8 mouse cellular contexts compared by ENCODE assay signal in the genomic region with DNA sequence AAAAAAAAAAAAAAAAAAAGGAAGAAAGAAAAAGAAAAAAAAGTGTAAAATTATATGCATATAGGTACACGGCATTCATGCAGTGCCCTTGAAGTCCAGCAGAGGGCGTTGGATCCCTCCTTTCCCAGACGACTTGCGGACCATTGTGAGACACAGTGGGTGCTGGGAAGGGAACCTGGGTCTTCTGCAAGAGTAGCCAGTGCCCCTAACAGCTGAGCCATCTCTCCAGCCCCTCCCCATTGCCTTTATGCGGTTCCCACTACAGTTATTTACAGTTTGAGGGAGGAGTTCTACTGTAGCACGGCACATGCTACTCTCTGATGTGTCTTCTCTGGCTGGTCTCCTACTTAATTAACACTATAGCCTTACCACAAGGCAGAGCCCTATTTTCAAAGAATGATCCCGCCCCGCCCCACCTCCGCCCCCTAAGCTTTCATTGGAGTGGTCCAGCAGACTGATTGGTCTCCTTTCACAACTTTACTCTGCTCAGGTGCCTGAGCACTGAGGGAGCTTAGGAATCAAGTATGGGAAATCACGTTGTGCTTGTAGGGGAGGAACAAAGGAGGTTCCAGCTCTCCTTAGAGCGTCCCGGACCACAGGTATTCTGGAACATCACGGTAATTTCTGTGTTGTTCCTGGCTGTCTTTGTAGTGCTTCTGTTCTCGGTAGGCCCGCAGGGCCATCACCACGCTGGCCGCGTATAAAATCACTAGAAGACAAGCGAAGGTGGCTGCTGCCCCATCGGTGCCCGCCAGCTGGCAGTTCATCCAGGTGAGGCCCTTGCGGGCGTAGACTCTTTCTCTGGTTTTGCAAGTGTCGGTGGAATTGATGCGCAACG. TPM values are rescaled to one million over a fixed set of nuclear protein-coding genes. Genes with fewer than 3 reads are reported as not detected.
DNase-seq lines count a peak whose midpoint lies in the region; ATAC-seq and TF ChIP-seq lines count a peak whose summit lies in the region.

No protein-coding gene starts in this region.

- no peak for TF ChIP-seq POLR2A in lung, adult 2 months (IDR thresholded peaks at IDR 0.05; ENCODE audit: borderline replicate concordance, extremely low read depth, low read depth, low read length)
- TF ChIP-seq POLR2A in olfactory bulb, adult 2 months (IDR thresholded peaks at IDR 0.05; ENCODE audit: insufficient read depth, low read depth, low read length): no peak

- peak overlapping the region; percentile 42 for H3K4me3 ChIP-seq in forebrain, embryonic 12.5 days (replicated peaks)
- H3K4me3 ChIP-seq in kidney, embryonic 16.5 days (ENCODE audit: low read length): peak overlapping the region; percentile 45
- no peak overlapping the region for H3K4me3 ChIP-seq in lung, adult 2 months (replicated peaks; ENCODE audit: extremely low read depth, low read depth, low read length)
- peak overlapping the region; percentile 26 for H3K4me3 ChIP-seq in olfactory bulb, adult 2 months (ENCODE audit: insufficient read depth, low read depth, low read length)

- DNase-seq in layer of hippocampus, adult 11-12 months (ENCODE audit: low spot score): peak; percentile 53
- no peak for DNase-seq in layer of hippocampus, adult 9-11 months
- DNase-seq in lung, adult 2 months: peak; percentile 43
- DNase-seq in urinary bladder, postnatal 25 days (ENCODE audit: low spot score): no peak

- TF ChIP-seq CTCF in lung, adult 2 months (IDR thresholded peaks at IDR 0.05; ENCODE audit: insufficient read depth, low read length): peak; percentile 65
- TF ChIP-seq CTCF in olfactory bulb, adult 2 months (IDR thresholded peaks at IDR 0.05; ENCODE audit: insufficient read depth, low read depth, low read length): peak; percentile 54; the same call in 1 of the 2 replicates

- H3K27ac ChIP-seq in forebrain, embryonic 12.5 days: no peak overlapping the region
- H3K27ac ChIP-seq in kidney, embryonic 16.5 days (ENCODE audit: low read length): no peak overlapping the region
- H3K27ac ChIP-seq in olfactory bulb, adult 2 months (ENCODE audit: insufficient read depth, low read depth, low read length): no peak overlapping the region

- peaks cover 16% of the 10 kb centered on the region; the same call in 1 of the 2 replicates for H3K27me3 ChIP-seq in forebrain, embryonic 12.5 days
- H3K27me3 ChIP-seq in kidney, embryonic 16.5 days (ENCODE audit: insufficient read depth, low read length): peaks cover 11% of the 10 kb centered on the region; the same call in 1 of the 2 replicates

- peak; percentile 37; the same call in 1 of the 2 replicates for ATAC-seq in cerebellum, adult (ENCODE audit: insufficient number of reproducible peaks, low FRiP score, low TSS enrichment)
- ATAC-seq in forebrain, embryonic 12.5 days (ENCODE audit: low FRiP score): peak; percentile 65
- peak; percentile 63 for ATAC-seq in kidney, embryonic 16.5 days (ENCODE audit: low FRiP score, low TSS enrichment)

- peak overlapping the region; percentile 70 for H3K4me2 ChIP-seq in forebrain, embryonic 12.5 days
- H3K4me2 ChIP-seq in kidney, embryonic 16.5 days (replicated peaks; ENCODE audit: low read depth, low read length): peak overlapping the region; percentile 68

- peaks cover 28% of the 10 kb centered on the region for H3K4me1 ChIP-seq in forebrain, embryonic 12.5 days
- peaks cover 17% of the 10 kb centered on the region for H3K4me1 ChIP-seq in kidney, embryonic 16.5 days (ENCODE audit: insufficient read depth, low read length)
- 0 out of 2 replicates have a peak, but pooled peaks cover 2% of the 10 kb centered on the region for H3K4me1 ChIP-seq in lung, adult 2 months (ENCODE audit: control insufficient read depth, insufficient read depth, low read length)
- peaks cover 21% of the 10 kb centered on the region for H3K4me1 ChIP-seq in olfactory bulb, adult 2 months (ENCODE audit: control insufficient read depth, insufficient read depth, low read length)

- H3K36me3 ChIP-seq in forebrain, embryonic 12.5 days (replicated peaks): peaks cover 13% of the 10 kb centered on the region; the same call in 1 of the 2 replicates
- no peaks in the 10 kb centered on the region for H3K36me3 ChIP-seq in kidney, embryonic 16.5 days (ENCODE audit: insufficient read depth, low read length)

- H3K9me3 ChIP-seq in forebrain, embryonic 12.5 days: no peaks in the 10 kb centered on the region
- H3K9me3 ChIP-seq in kidney, embryonic 16.5 days (ENCODE audit: low read length): no peaks in the 10 kb centered on the region

- WGBS in forebrain, embryonic 12.5 days: 2% methylated on average over 26 of the region's 26 CpGs
- under 1% methylated on average over 26 of the region's 26 CpGs for WGBS in kidney, embryonic 16.5 days
- 10% methylated on average over 26 of the region's 26 CpGs for WGBS in lung, adult 2 months
- WGBS in olfactory bulb, adult 2 months: 10% methylated on average over 26 of the region's 26 CpGs

- peak overlapping the region; percentile 26; the same call in 1 of the 2 replicates for H3K9ac ChIP-seq in forebrain, embryonic 12.5 days
- H3K9ac ChIP-seq in kidney, embryonic 16.5 days (replicated peaks; ENCODE audit: low read length): peak overlapping the region; percentile 57; the same call in 1 of the 2 replicates

RNA-seq across cellular contexts. Expression of a gene that starts 14.3 kb away (rescaled TPM):
- 1.6 and 1.7 TPM in 2 replicates for polyA plus RNA-seq in forebrain, embryonic 12.5 days (2016; fragmentation: Nextera tagmentation; extraction: Ambion mirVana)
- polyA plus RNA-seq in kidney, embryonic 16.5 days (2015; fragmentation: Nextera tagmentation; extraction: Ambion mirVana): 3.9 and 4.0 TPM in 2 replicates
- 5.9 TPM in 2 replicates for polyA plus RNA-seq in lung, adult 2 months (2012; rRNA removed)
- not detected in 2 replicates for polyA plus RNA-seq in olfactory bulb, adult 2 months (2012; ENCODE audit: insufficient read depth, insufficient read length, low replicate concordance, missing spikeins)

RNA-seq across cellular contexts. Expression of a gene that starts 42.6 kb away (rescaled TPM):
- polyA plus RNA-seq in forebrain, embryonic 12.5 days (2016; fragmentation: Nextera tagmentation; extraction: Ambion mirVana): not detected in 2 replicates
- polyA plus RNA-seq in kidney, embryonic 16.5 days (2015; fragmentation: Nextera tagmentation; extraction: Ambion mirVana): not detected in 2 replicates
- polyA plus RNA-seq in lung, adult 2 months (2012; rRNA removed): 0.71 and 1.00 TPM in 2 replicates
- not detected in 2 replicates for polyA plus RNA-seq in olfactory bulb, adult 2 months (2012; ENCODE audit: insufficient read depth, insufficient read length, low replicate concordance, missing spikeins)

Comparison
In these comparisons a context has a peak if more than half of its experiments do, and no peak if none do; other contexts are left out.
1. DNase-seq: peak in layer of hippocampus, adult 11-12 months (single experiment) and lung, adult 2 months (single experiment); none in layer of hippocampus, adult 9-11 months (single experiment) and urinary bladder, postnatal 25 days (single experiment).
2. Peak in every context shown above with its lines, with median percentiles within 50 percentile points of each other: ATAC-seq.